In the genomic region with DNA sequence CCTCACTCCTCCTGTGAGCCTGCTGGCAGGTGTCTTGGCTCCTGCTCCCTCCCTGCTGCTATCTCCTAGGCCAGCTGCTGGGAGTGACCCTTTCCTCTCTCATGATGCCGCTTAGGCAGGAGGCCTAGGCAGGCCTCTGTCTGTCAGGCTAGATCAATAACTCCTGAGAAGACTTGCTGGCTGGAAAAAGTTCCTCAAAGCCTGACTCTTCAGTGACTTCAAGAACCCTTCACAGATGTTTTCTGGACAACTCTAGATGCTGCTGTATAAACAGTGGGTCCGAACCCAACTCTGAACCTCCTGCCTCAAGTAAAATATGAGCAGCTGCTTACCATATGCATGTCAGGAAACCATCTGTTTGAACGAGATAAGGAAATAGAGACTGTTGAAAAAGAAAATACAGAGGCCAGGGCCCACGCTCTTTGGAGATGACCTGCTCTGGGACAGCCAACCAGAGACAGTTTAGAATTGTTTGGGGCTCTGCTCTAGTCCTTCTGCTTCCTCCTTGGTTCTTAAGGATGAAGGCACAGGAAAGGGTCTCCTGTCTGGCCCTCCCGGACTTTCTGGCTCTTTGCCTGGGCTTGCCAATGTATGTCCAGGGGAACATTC, we compare ENCODE assay signal across 11 mouse cellular contexts. TPM values are rescaled to one million over a fixed set of nuclear protein-coding genes. Genes with fewer than 3 reads are reported as not detected.
DNase-seq lines count a peak whose midpoint lies in the region; ATAC-seq lines count a peak whose summit lies in the region.
"Had no signal": no experiment of that assay in that cellular context is flagged by ENCODE, and none has a peak within 500 bp of the region (broad histone marks: within the 10 kb centered on the region; RNA-seq: fewer than 3 reads in every experiment).

Epb42 (minus strand) TSS at position 340 of the 609 bp plus-strand sequence.

- peak; percentile 31 for ATAC-seq in kidney, embryonic 16.5 days (ENCODE audit: low FRiP score, low TSS enrichment)
- ATAC-seq: hindbrain, embryonic 16.5 days had no signal

- no peaks in the 10 kb centered on the region; the same call in 1 of the 2 replicates for H3K9me3 ChIP-seq in kidney, embryonic 16.5 days (ENCODE audit: low read length)

- no peak within 1 kb of the TSS for H3K4me3 ChIP-seq in kidney, embryonic 16.5 days (ENCODE audit: low read length)

- DNase-seq in kidney, adult 11 months, result no peak
- DNase-seq in c-Kit-positive CD71-positive TER-119-negative erythroid progenitor cells, embryonic 14.5 days (ENCODE audit: low read depth), result peak; percentile 84
- DNase-seq in liver, result peak; percentile 90
- peak; percentile 59 to 77 for DNase-seq in spleen, postnatal 36 days (ENCODE audit: low spot score in 2 of 2)
- DNase-seq in kidney, adult 18-20 months, result no peak
- no peak for DNase-seq in cerebellum, adult 18-20 months
- DNase-seq: cerebellum, adult 9-10 months; gastrocnemius, postnatal 10 days; thymus, postnatal 14 days had no signal

- 53% methylated on average over 5 of the region's 5 CpGs for WGBS in kidney, embryonic 16.5 days

- no peak within 1 kb of the TSS for H3K4me2 ChIP-seq in kidney, embryonic 16.5 days (replicated peaks; ENCODE audit: low read depth, low read length)

- H3K27ac ChIP-seq in kidney, embryonic 16.5 days (ENCODE audit: low read length), result no peak within 1 kb of the TSS; the same call in 1 of the 2 replicates

- no peak within 1 kb of the TSS for H3K9ac ChIP-seq in kidney, embryonic 16.5 days (replicated peaks; ENCODE audit: low read length)

- no peaks in the 10 kb centered on the region for H3K4me1 ChIP-seq in kidney, embryonic 16.5 days (ENCODE audit: insufficient read depth, low read length)

- H3K27me3 ChIP-seq in kidney, embryonic 16.5 days (ENCODE audit: insufficient read depth, low read length), result no peaks in the 10 kb centered on the region

- H3K36me3 ChIP-seq in kidney, embryonic 16.5 days (ENCODE audit: insufficient read depth, low read length), result no peaks in the 10 kb centered on the region

RNA-seq across cellular contexts. Expression of gene Epb42, which starts in this region (rescaled TPM):
- 0.80 and 1.9 TPM in 2 replicates for polyA plus RNA-seq in kidney, embryonic 16.5 days (2015; fragmentation: Nextera tagmentation; extraction: Ambion mirVana)

Comparison
In these comparisons a context has a peak if more than half of its experiments do, and no peak if none do; other contexts are left out.
1. DNase-seq: peak in c-Kit-positive CD71-positive TER-119-negative erythroid progenitor cells, embryonic 14.5 days (single experiment), liver (single experiment) and spleen, postnatal 36 days (2 of 2); none in kidney, adult 11 months (single experiment), kidney, adult 18-20 months (single experiment) and cerebellum, adult 18-20 months (0 of 2).